Mouse (Mus musculus) left cerebral cortex, postnatal 14 days (tissue): ENCODE results near the gene Gm3558. TPM values are rescaled to one million over a fixed set of nuclear protein-coding genes. Genes with fewer than 3 reads are reported as not detected.
"Not testable (repeated sequence)": the region's sequence is repeated elsewhere in the genome, so short reads cannot be mapped to it uniquely, and the experiment has no call there.

Experiments used
- DNase-seq, 2 experiments: peaks; one replicate each; pipeline ENCODE4 v3.0.0; 2021 to 2022; ENCODE audit warnings: low spot score in 2 of 2, mixed read lengths in 1 of 2
- intact Hi-C: fragments of 180-260 bp; cut with DNase I; formaldehyde crosslinking; loops from one replicate; pipeline ENCODE4 v1.15.1; 2025
- long read RNA-seq, 2 experiments: library from polyadenylated mRNA; stranded (forward); transcript quantifications; one replicate each; pipeline ENCODE4 v2.0.0; 2021
- total RNA-seq, 2 experiments: library from RNA; stranded (reverse); gene quantifications; 2 replicates each; pipeline ENCODE4 v1.2.3; 2021

Gm3558 gene
- total RNA-seq, result 1 to 10 TPM; 5.4 to 6.8 TPM
- long read RNA-seq, experiment 1, partial matches to known transcripts, result 1 of 5 reads
- long read RNA-seq, experiment 1, other reads (novel, unspliced or antisense), result 4 of 5 reads
- long read RNA-seq, experiment 2, partial matches to known transcripts, result 4 of 8 reads
- long read RNA-seq, experiment 2, other reads (novel, unspliced or antisense), result 4 of 8 reads

DNA sequence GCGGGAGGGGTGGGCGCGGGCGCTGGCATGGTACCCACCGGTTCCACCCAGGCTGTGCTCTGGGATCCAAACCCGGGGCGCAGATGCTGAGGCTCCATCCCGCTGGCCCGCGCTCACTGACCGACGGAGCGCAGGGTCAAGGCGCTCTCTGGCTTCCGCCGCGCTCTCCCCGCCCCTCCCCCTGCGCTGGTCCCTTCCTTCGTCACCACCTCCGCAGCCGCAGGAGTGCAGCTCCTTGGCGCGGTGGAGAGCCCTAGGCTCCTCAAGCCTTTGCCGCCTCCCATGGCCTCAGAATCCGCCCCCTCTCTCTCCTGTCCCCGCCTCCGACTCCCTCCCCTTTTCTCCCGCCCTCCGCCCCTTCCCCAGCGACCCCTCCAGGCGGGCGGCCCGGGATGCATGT, at the start of gene Gm3558:
Gene Gm3558 (minus strand): TSS at position 185 of the 400 bp plus-strand sequence.
- intact Hi-C loops, DNase-seq: not testable (repeated sequence)

DNA sequence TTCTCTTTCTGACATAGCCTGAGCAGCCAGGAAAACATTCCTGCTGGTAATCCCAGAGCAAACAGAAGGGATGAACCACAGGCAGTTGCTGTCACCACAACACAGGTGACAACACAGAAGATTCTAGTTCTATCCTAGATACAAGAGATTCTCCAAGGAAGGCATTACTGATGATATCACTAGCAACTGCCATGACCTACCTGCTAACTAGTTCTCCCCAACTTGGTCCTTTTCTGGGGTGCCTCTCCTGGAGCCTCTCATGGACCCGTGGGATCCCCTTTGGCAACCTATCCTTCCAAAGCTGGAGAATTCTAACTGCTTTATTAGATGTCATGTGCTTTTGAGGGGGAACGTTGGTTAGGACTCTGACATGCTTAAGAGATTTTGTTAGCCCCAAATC, 27.1 kb upstream of the Gm3558 start, which contains the start of gene Gm10338:
Gene Gm10338 (minus strand): TSS at position 101 of the 400 bp plus-strand sequence.
- DNase-seq, intact Hi-C loops: not testable (repeated sequence)

DNA sequence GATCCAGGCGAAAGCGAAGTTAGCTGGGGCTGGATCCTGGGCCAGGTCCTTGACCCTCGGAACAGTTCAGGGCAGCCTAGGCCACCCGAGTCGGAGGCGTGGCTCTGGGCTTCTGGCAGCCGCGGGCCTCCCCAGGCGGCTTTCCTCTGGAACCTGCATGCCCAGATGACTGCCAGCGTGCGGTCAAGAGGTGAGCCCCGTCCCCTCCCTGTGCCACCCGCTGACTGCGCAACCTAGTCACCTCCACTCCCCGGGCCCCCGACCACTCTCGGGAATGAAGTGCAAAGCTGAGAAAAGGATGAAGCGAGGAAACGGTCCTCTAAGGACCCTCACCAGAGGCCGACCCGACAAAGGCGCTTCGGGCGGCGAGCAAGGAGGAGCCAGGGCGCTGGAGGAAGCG, 476 bp downstream of the Gm3558 start:
- intact Hi-C loops, result not testable (repeated sequence)
- DNase-seq, result peak in 1 of 2 experiments; percentile 1

DNA sequence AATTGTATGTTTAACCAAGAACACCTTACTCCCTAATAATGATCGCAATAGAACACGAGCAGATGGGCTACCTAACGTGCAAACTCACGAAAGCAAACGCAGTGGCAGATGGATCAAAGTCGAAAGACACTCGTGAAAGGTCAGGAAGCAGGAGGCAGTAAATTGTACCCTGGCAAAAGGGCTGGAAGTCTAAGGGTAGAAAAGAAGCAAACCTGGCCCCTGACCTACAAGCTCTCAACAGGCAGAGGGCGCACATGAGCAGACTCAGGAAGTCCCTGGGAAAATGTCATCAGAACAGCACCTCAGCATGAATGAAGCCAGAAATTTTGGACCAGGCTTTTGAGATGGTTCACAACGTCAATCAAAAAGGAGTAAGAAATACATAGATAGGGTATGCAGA, 1.1 kb downstream of the Gm3558 start:
- intact Hi-C loops, result not testable (repeated sequence)
- peak in 1 of 2 experiments; percentile 20 for DNase-seq

Other genes with a start within 250 kb of the Gm3558 start
- gene Gm5797, start 236.2 kb downstream of the Gm3558 start, total RNA-seq, result not detected
- not detected for gene Gm8374, start 203.4 kb downstream of the Gm3558 start, total RNA-seq
- gene Gm3755, start 117.6 kb downstream of the Gm3558 start, total RNA-seq, result not detected
- 1 to 10 TPM; 1.4 to 1.5 TPM for gene Gm3752, start 84.8 kb downstream of the Gm3558 start, total RNA-seq
- gene Gm10338, start 27.0 kb upstream of the Gm3558 start, total RNA-seq, result not detected
- not detected for gene Gm10128, start 75.4 kb upstream of the Gm3558 start, total RNA-seq
- gene Gm26661, start 223.0 kb upstream of the Gm3558 start, total RNA-seq, result not detected
- 10 to 100 TPM; 31.2 to 33.8 TPM for gene Flnb, start 249.4 kb upstream of the Gm3558 start, total RNA-seq